Mouse (Mus musculus): ENCODE data around the gene Lenep. TPM values are rescaled to one million over a fixed set of nuclear protein-coding genes. Genes with fewer than 3 reads are reported as not detected.
A peak's percentile ranks its signal among the peaks of the same experiment; 100 is the strongest.
"Not testable (repeated sequence)": the region's sequence is repeated elsewhere in the genome, so short reads cannot be mapped to it uniquely, and the experiment has no call there.

Gene Lenep
- polyA plus RNA-seq, 1 experiment = not detected

- Histone ChIP-seq H3K4me1 (ENCODE audit: control insufficient read depth, insufficient read depth, low read length) (no peaks in the 10 kb centered on the region), H3K4me3 (ENCODE audit: insufficient read depth, low read length) (no peak overlapping the region), H3K27ac (ENCODE audit: insufficient read depth, low read length) (no peak overlapping the region)
- TF ChIP-seq POLR2A (IDR thresholded peaks at IDR 0.05; ENCODE audit: low read depth, low read length) (no peak), CTCF (IDR thresholded peaks at IDR 0.05; ENCODE audit: borderline replicate concordance, insufficient read depth, low read length) (no peak)
Measured at GRCm38 (mm10) chr3:89432606-89433005, 30.0 kb upstream of the Lenep start.

GRCm38 (mm10) chr3:89430171-89431159, 27.9 kb upstream of the Lenep start, which contains the start of gene Pygo2:
Gene Pygo2 (plus strand): TSS chr3:89430214.
- TF ChIP-seq POLR2A (IDR thresholded peaks at IDR 0.05; ENCODE audit: low read depth, low read length) = peak; percentile 68
- no peak for TF ChIP-seq CTCF (IDR thresholded peaks at IDR 0.05; ENCODE audit: borderline replicate concordance, insufficient read depth, low read length)
- no peaks in the 10 kb centered on the region for H3K4me1 ChIP-seq (ENCODE audit: control insufficient read depth, insufficient read depth, low read length)
- peak within 1 kb of the TSS; percentile 78 for H3K27ac ChIP-seq (ENCODE audit: insufficient read depth, low read length)
- H3K4me3 ChIP-seq (ENCODE audit: insufficient read depth, low read length) = peak within 1 kb of the TSS; percentile 99

- not testable (repeated sequence) for H3K27ac ChIP-seq (ENCODE audit: insufficient read depth, low read length)
Measured at GRCm38 (mm10) chr3:89429021-89429420, 26.4 kb upstream of the Lenep start.

GRCm38 (mm10) chr3:89425876-89426275, 23.3 kb upstream of the Lenep start:
- H3K4me1 ChIP-seq (ENCODE audit: control insufficient read depth, insufficient read depth, low read length) = 0 out of 2 replicates have a peak, but pooled peaks cover under 1% of the 10 kb centered on the region
- H3K27ac ChIP-seq (ENCODE audit: insufficient read depth, low read length) = no peak overlapping the region
- TF ChIP-seq CTCF (IDR thresholded peaks at IDR 0.05; ENCODE audit: borderline replicate concordance, insufficient read depth, low read length) (no peak), POLR2A (IDR thresholded peaks at IDR 0.05; ENCODE audit: low read depth, low read length) (no peak)
- H3K4me3 ChIP-seq (ENCODE audit: insufficient read depth, low read length) = no peak overlapping the region

More at GRCm38 (mm10) chr3:89429021-89429420, 26.4 kb upstream of the Lenep start:
- H3K4me1 ChIP-seq (ENCODE audit: control insufficient read depth, insufficient read depth, low read length); H3K4me3 ChIP-seq (ENCODE audit: insufficient read depth, low read length): not testable (repeated sequence)

GRCm38 (mm10) chr3:89425141-89425525, 22.5 kb upstream of the Lenep start:
- Histone ChIP-seq H3K4me3 (ENCODE audit: insufficient read depth, low read length) (no peak overlapping the region), H3K4me1 (ENCODE audit: control insufficient read depth, insufficient read depth, low read length) (0 out of 2 replicates have a peak, but pooled peaks cover 4% of the 10 kb centered on the region), H3K27ac (ENCODE audit: insufficient read depth, low read length) (no peak overlapping the region)
- TF ChIP-seq CTCF (IDR thresholded peaks at IDR 0.05; ENCODE audit: borderline replicate concordance, insufficient read depth, low read length) (no peak), POLR2A (IDR thresholded peaks at IDR 0.05; ENCODE audit: low read depth, low read length) (no peak)

- Histone ChIP-seq H3K4me1 (ENCODE audit: control insufficient read depth, insufficient read depth, low read length) (0 out of 2 replicates have a peak, but pooled peaks cover 4% of the 10 kb centered on the region), H3K27ac (ENCODE audit: insufficient read depth, low read length) (no peak overlapping the region), H3K4me3 (ENCODE audit: insufficient read depth, low read length) (no peak overlapping the region)
- TF ChIP-seq CTCF (IDR thresholded peaks at IDR 0.05; ENCODE audit: borderline replicate concordance, insufficient read depth, low read length) = no peak
- no peak for TF ChIP-seq POLR2A (IDR thresholded peaks at IDR 0.05; ENCODE audit: low read depth, low read length)
Measured at GRCm38 (mm10) chr3:89424416-89425140, 22.0 kb upstream of the Lenep start.

GRCm38 (mm10) chr3:89422556-89423205, 20.1 kb upstream of the Lenep start:
- H3K4me1 ChIP-seq (ENCODE audit: control insufficient read depth, insufficient read depth, low read length) = 0 out of 2 replicates have a peak, but pooled peaks cover 4% of the 10 kb centered on the region
- H3K4me3 ChIP-seq (ENCODE audit: insufficient read depth, low read length) = peak overlapping the region; percentile 66
- 0 out of 2 replicates have a peak overlapping the region, but pooled peaks have one; percentile 7 for H3K27ac ChIP-seq (ENCODE audit: insufficient read depth, low read length)
- TF ChIP-seq POLR2A (IDR thresholded peaks at IDR 0.05; ENCODE audit: low read depth, low read length) (no peak; the same call in 1 of the 2 replicates), CTCF (IDR thresholded peaks at IDR 0.05; ENCODE audit: borderline replicate concordance, insufficient read depth, low read length) (no peak)

GRCm38 (mm10) chr3:89421810-89422473, 19.3 kb upstream of the Lenep start:
- Histone ChIP-seq H3K4me1 (ENCODE audit: control insufficient read depth, insufficient read depth, low read length) (0 out of 2 replicates have a peak, but pooled peaks cover 4% of the 10 kb centered on the region), H3K27ac (ENCODE audit: insufficient read depth, low read length) (peak overlapping the region; percentile 27), H3K4me3 (ENCODE audit: insufficient read depth, low read length) (peak overlapping the region; percentile 66)
- TF ChIP-seq CTCF (IDR thresholded peaks at IDR 0.05; ENCODE audit: borderline replicate concordance, insufficient read depth, low read length) = no peak
- peak; percentile 47 for TF ChIP-seq POLR2A (IDR thresholded peaks at IDR 0.05; ENCODE audit: low read depth, low read length)
